8 mouse cellular contexts compared by ENCODE assay signal in genomic region chr1:51996751-51997659, GRCm38 (mm10). TPM values are rescaled to one million over a fixed set of nuclear protein-coding genes. Genes with fewer than 3 reads are reported as not detected.
DNase-seq lines count a peak whose midpoint lies in the region; ATAC-seq lines count a peak whose summit lies in the region.

No protein-coding gene starts in this region.

- H3K4me3 ChIP-seq in kidney, embryonic 16.5 days (ENCODE audit: low read length), result no peak overlapping the region
- no peak overlapping the region for H3K4me3 ChIP-seq in embryonic facial prominence, embryonic 14.5 days (ENCODE audit: low read depth, low read length)
- no peak overlapping the region for H3K4me3 ChIP-seq in midbrain, embryonic 16.5 days (ENCODE audit: low read depth, low read length)

- no peak for DNase-seq in kidney, adult 9 months
- peak; percentile 88 for DNase-seq in embryonic facial prominence, embryonic 14.5 days (ENCODE audit: low spot score)
- no peak for DNase-seq in adrenal gland, postnatal 25 days
- no peak for DNase-seq in right cerebral cortex, postnatal 36 days (ENCODE audit: low spot score in 2 of 2)
- DNase-seq in gastrocnemius, postnatal 25 days, result no peak

- H3K9me3 ChIP-seq in kidney, embryonic 16.5 days (ENCODE audit: low read length), result no peaks in the 10 kb centered on the region
- no peaks in the 10 kb centered on the region for H3K9me3 ChIP-seq in embryonic facial prominence, embryonic 14.5 days (ENCODE audit: control insufficient read depth, low read length)
- H3K9me3 ChIP-seq in midbrain, embryonic 16.5 days (replicated peaks; ENCODE audit: control insufficient read depth, low read length, poor library complexity, severe bottlenecking), result no peaks in the 10 kb centered on the region

- no peaks in the 10 kb centered on the region for H3K36me3 ChIP-seq in kidney, embryonic 16.5 days (ENCODE audit: insufficient read depth, low read length)
- H3K36me3 ChIP-seq in embryonic facial prominence, embryonic 14.5 days (ENCODE audit: control insufficient read depth, insufficient read depth, low read length), result no peaks in the 10 kb centered on the region
- H3K36me3 ChIP-seq in midbrain, embryonic 16.5 days (ENCODE audit: control insufficient read depth, insufficient read depth, low read length), result no peaks in the 10 kb centered on the region

- H3K4me2 ChIP-seq in kidney, embryonic 16.5 days (replicated peaks; ENCODE audit: low read depth, low read length), result no peak overlapping the region
- H3K4me2 ChIP-seq in embryonic facial prominence, embryonic 14.5 days (ENCODE audit: low read depth, low read length), result peak overlapping the region; percentile 18; the same call in 1 of the 2 replicates
- no peak overlapping the region for H3K4me2 ChIP-seq in midbrain, embryonic 16.5 days (ENCODE audit: low read length)

- ATAC-seq in kidney, embryonic 16.5 days (ENCODE audit: low FRiP score, low TSS enrichment), result peak; percentile 39; the same call in 1 of the 2 replicates
- peak; percentile 87 for ATAC-seq in embryonic facial prominence, embryonic 14.5 days (ENCODE audit: low read depth)
- ATAC-seq in inflammation-experienced regulatory T-cells, adult 6 months, result peak; percentile 52
- peak; percentile 48; the same call in 1 of the 2 replicates for ATAC-seq in midbrain, embryonic 16.5 days

- H3K4me1 ChIP-seq in kidney, embryonic 16.5 days (ENCODE audit: insufficient read depth, low read length), result no peaks in the 10 kb centered on the region
- peaks cover 20% of the 10 kb centered on the region for H3K4me1 ChIP-seq in embryonic facial prominence, embryonic 14.5 days (ENCODE audit: control insufficient read depth, insufficient read depth, low read length)
- no peaks in the 10 kb centered on the region for H3K4me1 ChIP-seq in midbrain, embryonic 16.5 days (ENCODE audit: control insufficient read depth, insufficient read depth, low read length)

- 47% methylated on average over 11 of the region's 11 CpGs for WGBS in kidney, embryonic 16.5 days
- WGBS in embryonic facial prominence, embryonic 14.5 days, result 25% methylated on average over 11 of the region's 11 CpGs
- WGBS in midbrain, embryonic 16.5 days, result 53% methylated on average over 11 of the region's 11 CpGs

- H3K9ac ChIP-seq in kidney, embryonic 16.5 days (replicated peaks; ENCODE audit: low read length), result no peak overlapping the region
- H3K9ac ChIP-seq in embryonic facial prominence, embryonic 14.5 days (ENCODE audit: low read depth, low read length), result no peak overlapping the region
- H3K9ac ChIP-seq in midbrain, embryonic 16.5 days (ENCODE audit: low read depth, low read length), result no peak overlapping the region

- H3K27me3 ChIP-seq in kidney, embryonic 16.5 days (ENCODE audit: insufficient read depth, low read length), result no peaks in the 10 kb centered on the region
- no peaks in the 10 kb centered on the region for H3K27me3 ChIP-seq in embryonic facial prominence, embryonic 14.5 days (replicated peaks; ENCODE audit: control insufficient read depth, insufficient read depth, low read length)
- no peaks in the 10 kb centered on the region for H3K27me3 ChIP-seq in midbrain, embryonic 16.5 days (ENCODE audit: control insufficient read depth, insufficient read depth, low read depth, low read length)

- H3K27ac ChIP-seq in kidney, embryonic 16.5 days (ENCODE audit: low read length), result 0 out of 2 replicates have a peak overlapping the region, but pooled peaks have one; percentile 2
- peak overlapping the region; percentile 76 for H3K27ac ChIP-seq in embryonic facial prominence, embryonic 14.5 days (replicated peaks; ENCODE audit: low read depth, low read length)
- no peak overlapping the region for H3K27ac ChIP-seq in midbrain, embryonic 16.5 days (ENCODE audit: low read length)

RNA-seq across cellular contexts. Expression of gene Stat4, which starts 10.1 kb away (rescaled TPM):
- 1.2 and 1.7 TPM in 2 replicates for polyA plus RNA-seq in kidney, embryonic 16.5 days (2015; fragmentation: Nextera tagmentation; extraction: Ambion mirVana)
- polyA plus RNA-seq in embryonic facial prominence, embryonic 14.5 days (2014; fragmentation: Nextera tagmentation; extraction: Ambion mirVana), result 0.92 and 1.1 TPM in 2 replicates
- 100 to 1,000 TPM; 154 to 191 (median 177) TPM for polyA plus RNA-seq in inflammation-experienced regulatory T-cells, adult 6 months (2017; shearing (Covaris generic))
- polyA plus RNA-seq in midbrain, embryonic 16.5 days (2015; fragmentation: Nextera tagmentation; extraction: Ambion mirVana), result 0.60 and 0.62 TPM in 2 replicates
- 0.12 TPM in 1 of 2 replicates, not detected in the other for total RNA-seq in adrenal gland, postnatal 25 days (2021)
- not detected for total RNA-seq in gastrocnemius, postnatal 25 days (2021)

Comparison
In these comparisons a context has a peak if more than half of its experiments do, and no peak if none do; other contexts are left out.
1. RNA of gene Stat4, which starts 10.1 kb away (polyA plus RNA-seq): 154 to 191 TPM in inflammation-experienced regulatory T-cells, adult 6 months; 1.2 to 1.7 TPM in kidney, embryonic 16.5 days, 0.92 to 1.1 TPM in embryonic facial prominence, embryonic 14.5 days and 0.60 to 0.62 TPM in midbrain, embryonic 16.5 days; every median in the first group is over 10 times any median in the second.
2. Peak in every context shown above with its lines, with median percentiles within 50 percentile points of each other: ATAC-seq.